Mouse (Mus musculus): ENCODE measurements around the gene Pdss2. TPM values are rescaled to one million over a fixed set of nuclear protein-coding genes. Genes with fewer than 3 reads are reported as not detected.

The Pdss2 gene
- total RNA-seq, 2 experiments from 2014 or later = 20.5 to 21.6 TPM

DNA sequence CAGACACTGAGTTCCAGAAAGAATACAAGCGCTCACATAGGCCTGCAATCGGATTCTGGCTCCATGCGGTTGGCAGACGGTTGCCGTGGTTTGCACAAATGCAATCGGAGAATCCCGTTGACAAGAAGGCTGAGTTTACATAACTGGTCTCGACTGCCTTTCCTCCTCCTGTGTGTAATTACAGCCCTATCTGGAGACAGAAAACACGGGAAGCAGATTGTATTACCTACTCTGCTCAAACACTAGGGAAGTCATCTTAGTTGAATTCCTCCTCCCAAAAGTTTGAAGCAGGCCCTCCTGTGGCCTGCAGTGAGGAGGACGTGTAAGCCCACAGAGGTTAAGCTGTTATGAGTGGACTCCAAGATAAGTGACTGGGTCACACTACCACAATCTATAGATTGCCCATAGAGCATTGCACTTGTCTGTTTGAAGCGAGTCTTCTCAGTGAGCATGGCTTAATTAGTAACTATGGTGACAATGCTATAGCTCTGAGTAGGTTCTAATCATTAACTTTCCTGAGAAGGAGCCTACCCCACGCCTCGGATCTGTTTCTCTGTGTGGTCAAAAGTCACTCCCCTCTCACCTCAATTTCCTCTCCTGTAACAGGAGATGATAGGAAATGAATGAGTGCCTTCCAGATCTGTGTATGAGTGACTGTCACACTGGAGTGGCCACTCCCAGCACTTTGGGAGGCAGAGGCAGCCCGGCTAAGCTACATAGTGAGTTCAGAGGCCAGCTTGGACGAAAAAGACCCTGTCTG, 219.9 kb downstream of the Pdss2 start:
- DNase-seq = no peak

DNA sequence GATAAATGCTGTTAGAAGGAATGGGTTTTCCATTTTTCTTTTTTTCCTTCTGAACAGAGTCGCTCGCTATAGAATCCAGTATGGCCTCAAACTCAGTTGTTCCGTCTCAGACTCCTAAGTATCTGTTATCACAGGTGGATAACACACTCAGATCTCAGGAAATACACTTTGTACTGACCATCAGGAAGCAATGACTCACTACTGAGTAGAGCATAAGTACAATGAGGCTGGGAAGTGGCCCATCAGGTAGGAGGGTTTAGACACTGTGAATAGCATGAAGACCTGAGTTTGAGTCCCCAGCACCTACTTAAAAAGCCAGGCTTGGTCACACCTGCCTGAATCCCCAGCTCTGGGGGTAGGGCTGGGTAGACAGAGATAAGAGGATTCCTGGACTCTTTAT, 227.4 kb downstream of the Pdss2 start:
- no peak for DNase-seq

DNA sequence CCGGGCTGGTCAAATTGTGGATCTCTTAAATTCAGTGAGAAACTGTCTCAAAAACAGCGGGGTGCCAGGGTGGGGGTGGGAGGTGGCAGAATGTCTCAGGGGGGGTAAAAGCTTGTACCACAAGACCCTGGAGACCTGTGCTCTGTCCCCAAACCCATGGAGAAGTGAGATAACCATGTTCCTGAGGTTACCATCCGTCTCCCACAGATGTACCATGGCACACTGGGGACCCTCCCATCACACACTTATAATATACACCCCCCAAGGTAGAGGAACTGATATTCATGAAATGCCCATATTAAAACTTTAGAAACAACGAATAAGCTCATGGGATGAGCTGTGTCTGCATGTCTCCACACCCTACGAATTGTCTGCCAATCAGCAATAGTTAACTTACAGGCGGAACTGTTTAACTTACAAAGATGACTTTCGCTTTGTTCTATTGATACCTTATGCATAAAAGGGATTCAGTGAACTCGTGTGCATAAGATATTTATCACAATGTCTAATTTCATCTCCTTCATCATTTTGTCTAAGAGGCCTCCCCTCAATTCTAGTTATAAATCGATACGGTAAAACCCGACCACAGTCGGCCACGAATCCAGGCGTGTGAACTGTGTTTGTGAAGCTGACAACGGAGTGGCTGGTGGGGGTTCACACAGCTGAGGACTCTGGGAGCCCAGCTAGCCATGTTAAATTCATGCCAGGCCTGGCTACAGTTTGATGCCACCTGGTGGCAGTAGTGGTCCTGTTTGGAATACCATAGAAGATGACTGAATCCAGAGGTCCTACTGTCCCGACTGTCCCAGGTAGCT, 230.8 kb downstream of the Pdss2 start:
- peak; percentile 88 for DNase-seq

DNA sequence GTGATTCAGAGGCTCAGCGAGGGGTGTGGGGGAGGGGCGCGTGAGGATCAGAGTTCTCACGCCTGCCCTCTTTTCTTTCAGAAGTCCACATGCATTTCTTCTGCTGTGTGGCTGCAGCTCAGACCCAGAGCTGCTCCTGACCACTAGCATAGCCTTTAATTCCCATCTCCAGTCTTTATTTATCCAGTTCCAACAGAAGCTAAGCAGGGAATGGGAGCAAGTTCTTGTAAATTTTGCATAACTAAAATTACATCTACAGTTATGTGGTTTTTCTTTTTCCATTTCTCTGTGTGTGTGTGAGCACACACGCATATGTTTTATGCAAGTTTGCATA, 231.3 kb downstream of the Pdss2 start:
- DNase-seq = no peak

DNA sequence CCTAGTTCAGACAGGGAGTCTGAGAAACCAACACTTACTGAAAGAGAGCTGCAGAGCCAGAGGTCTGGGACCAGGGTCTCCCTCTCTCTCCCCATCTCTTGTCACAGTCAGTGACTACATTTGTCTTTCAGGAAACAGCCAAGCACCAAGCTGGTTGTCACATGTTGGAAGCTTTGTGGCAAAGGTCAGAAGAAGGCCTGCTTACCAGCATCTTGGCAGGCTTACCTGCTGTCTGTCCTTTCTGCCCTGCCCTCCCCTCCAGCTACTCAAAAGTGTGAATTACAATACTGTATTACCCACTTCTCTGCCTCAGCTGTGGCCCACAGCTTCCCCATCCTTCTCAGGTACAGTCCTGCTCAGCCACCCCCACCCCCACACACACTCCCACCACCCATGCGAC, 232.9 kb downstream of the Pdss2 start:
- DNase-seq = no peak

DNA sequence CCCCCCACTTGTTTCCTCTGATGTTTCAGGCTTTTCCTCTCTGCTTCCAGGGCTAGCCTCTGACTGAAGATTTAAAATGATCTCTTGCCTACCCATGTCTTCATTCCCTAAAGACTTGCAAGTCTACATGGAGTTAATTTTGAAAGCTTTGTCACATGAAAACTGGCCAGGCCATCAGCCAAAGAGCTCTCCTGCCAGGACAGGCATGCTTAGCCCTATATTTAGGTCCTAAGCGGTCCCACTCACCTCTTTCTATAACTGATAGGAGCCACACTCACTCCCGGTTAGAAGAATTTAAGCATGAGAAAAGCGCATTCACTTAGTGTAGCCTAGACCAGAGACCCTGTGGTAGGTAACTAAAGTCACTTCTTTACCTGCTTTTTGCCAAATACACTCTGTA, 233.4 kb downstream of the Pdss2 start:
- DNase-seq = peak; percentile 67

DNA sequence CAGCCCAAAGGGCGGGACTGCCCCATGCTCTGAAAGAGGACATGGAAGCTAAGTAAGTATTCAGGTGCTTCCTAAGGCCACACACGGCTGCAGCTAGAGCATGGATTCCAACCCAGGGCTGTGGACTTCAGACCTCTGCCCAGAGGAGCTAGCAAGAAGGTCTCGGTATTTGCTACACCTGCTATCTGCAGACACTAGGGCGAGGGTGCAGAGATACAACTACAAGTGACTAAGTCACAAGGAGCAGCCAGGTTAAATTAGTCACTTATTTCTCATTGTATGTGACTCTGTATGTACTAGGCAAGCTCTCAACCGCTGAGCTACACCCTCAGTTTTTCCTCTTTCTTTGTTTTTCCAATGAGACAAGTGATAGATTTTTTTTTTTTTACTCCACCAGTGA, 241.5 kb downstream of the Pdss2 start:
- DNase-seq = no peak

DNA sequence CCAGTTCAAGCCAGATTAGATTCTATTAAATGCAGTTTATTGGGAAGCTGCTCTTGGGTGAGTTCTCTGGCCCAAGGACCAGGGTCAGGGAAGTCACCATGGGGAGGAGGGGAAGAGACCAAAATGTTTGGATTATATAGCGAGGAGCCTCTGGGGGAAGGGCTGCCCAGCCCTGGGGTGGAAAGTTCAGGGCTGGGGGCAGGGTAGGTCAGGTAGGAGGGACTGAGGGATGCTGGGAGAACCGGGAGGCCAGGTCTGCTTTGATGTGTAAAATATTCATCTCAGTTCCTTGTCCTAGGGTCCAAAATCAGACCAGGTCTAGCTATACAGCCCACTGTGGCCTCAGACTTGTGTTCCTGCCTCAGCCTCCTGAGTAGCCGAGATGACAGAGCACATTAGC, 241.9 kb downstream of the Pdss2 start:
- no peak for DNase-seq

DNA sequence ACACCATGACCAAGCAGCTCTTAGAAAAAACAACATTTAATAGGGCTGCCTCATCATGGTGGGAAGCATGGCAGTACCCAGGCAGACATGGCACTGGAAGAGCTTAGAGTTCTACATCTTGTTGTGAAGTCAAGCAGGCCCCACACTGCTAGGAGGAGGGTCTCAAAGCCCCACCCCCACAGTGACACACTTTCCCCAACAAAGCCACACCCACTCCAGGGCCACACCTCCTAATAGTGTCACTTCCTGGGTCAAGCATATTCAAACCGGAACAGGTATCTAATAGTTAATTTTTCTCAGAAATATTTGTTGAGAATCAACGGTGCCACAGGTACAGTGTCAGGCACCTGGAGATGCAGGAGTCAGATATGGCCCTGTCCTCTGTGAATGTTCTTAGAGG, 244.9 kb downstream of the Pdss2 start:
- no peak for DNase-seq

DNA sequence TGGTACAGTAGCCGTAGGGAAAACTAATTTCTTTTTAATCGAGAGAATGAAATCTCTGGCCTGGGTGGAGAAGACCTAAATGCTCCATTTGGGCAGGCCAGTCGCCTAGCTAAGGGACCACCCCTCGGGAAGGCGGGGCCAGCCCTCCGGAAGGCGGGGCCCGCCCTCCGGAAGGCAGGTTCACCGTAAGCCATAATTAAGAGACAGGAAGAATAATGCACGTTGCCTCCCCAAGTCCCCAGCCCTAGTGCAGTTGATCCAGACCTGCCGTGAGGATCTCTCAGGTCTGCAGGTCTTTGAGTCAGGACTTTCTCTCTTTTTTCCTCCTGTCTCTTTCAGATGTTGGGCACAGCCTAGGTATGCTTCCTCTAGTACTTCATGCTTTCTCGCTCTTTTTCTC, 246.4 kb downstream of the Pdss2 start:
- no peak for DNase-seq

DNA sequence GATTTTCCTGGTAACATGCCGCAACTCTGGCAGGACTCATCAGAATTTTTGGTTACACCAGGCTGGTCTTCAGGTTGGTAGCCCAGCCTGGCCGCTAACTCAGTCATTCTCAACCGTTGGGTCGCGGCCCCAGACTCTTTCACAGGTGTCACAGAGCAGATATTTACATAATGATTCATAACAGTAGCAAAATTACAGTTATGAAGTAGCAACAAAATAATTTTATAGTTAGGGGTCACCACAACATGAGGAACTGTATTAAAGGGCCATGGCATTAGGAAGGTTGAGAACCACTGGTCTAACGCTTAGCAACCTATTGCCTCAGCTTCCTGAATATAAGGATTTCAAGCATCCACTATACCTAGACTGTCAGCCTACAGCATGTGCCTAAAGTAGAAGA, 247.0 kb downstream of the Pdss2 start:
- no peak for DNase-seq

DNA sequence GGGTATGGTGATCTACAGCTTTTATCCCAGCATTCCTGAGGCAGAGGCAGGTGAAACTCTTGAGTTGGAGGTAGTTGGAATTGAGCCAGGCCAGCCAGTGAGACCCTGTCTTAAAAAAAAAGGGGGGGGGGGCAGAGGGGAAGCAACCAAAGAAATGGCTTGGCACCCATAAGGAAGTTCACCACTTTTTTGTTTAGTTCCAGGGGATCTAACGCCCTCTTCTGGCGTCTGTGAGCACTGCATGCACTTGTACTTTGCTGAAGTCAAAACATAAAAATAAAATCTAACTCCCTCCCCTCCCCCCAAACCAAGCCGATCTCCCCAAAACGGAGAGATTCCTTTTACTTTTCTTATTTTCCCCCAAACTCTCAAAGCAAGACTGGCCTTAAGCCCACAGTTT, 254.1 kb downstream of the Pdss2 start:
- DNase-seq = peak; percentile 57

DNA sequence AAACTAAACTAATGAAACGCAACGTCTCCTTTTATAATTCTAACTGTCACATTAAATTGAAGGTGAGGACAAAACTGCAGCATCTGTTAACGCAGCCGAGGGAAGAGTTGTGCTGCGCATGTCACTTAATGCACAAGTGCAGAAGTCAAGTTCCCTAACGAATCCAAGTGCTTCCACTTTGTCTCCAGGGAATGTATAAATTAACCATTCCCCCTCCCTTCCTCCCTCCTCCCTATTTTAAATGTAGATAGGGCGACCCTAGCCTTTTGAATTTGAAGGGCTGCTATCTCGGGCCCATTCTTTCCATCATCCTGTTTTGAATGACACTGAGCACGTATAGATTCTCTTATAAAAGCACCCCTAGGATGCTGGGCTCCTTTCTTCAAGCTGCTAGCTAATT, 256.2 kb downstream of the Pdss2 start:
- DNase-seq = no peak

DNA sequence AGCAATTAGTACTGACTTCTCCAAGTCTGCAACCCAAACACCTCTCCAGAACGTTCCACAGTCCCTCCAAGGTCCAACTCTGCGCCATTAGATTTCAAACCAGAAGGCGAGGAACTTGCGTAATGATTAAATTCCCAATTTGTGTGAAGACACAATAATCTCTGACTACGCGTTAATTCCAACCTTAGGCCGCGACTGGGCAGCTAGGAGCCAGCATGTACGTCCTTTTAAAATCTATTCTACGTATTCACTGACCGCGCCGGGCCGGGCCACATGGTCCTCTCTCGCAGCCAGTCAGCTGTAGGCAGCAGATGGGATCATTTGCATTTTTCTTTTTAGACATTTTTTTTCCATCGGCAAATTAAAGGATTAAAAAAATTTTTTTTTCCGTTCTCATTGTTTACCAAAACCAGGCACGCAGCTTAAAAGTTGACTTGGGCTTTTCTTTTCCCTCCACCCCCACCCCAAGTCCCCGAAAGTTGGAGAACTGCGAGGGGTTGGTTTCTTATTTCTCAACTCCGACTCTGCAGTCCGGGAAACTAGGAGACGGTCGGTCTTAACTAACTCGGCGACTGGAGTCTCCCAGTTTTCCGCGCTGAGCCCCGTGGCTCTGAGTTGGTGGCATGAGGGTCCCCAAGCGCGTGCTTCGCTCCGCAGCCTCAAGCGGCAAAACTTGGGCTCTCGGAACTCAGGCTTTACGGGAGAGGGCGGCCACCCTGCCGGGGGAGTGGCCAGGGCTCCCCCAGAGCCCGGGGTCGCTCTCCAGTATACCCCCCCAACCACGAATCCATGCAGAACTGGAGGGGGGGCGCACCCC, 256.8 kb downstream of the Pdss2 start:
- peak; percentile 74 for DNase-seq

DNA sequence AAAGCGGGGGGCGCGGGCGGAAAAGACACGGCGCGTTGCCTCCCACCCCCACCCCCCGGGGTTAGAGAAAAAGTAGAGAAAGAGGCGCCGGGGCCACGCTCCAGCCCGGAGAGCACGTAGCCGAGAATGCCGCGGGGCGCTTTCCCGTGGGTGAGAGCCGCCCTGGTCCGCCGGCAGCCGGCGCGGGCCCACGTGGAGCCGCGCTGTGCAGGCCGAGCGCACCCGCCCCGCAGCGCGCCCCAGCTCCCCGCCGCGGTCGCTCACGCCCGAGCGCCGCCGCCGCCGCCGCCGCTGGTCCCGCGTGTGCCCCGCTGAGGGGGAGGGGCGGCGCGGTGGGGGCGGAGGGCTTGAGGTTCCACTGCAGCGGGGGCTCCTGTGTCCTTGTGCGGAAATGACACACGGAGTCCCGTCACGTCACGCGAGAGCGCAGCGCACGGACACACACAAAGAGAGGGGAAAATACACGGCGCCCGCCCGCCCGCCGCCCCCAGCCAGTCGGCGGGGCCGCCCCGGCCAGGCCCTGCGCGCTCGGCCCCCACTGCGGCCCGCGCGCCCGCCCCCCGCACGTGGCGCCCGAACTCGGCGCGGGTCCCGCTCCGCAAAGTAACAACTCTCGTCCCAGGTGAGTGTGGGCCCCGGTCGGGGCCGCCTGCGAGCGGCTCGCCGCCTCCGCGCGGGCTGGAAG, 257.6 kb downstream of the Pdss2 start, which contains the start of gene Bend3:
Bend3 (plus strand) TSS at position 81 of the 685 bp plus-strand sequence.
- DNase-seq = peak; percentile 74

DNA sequence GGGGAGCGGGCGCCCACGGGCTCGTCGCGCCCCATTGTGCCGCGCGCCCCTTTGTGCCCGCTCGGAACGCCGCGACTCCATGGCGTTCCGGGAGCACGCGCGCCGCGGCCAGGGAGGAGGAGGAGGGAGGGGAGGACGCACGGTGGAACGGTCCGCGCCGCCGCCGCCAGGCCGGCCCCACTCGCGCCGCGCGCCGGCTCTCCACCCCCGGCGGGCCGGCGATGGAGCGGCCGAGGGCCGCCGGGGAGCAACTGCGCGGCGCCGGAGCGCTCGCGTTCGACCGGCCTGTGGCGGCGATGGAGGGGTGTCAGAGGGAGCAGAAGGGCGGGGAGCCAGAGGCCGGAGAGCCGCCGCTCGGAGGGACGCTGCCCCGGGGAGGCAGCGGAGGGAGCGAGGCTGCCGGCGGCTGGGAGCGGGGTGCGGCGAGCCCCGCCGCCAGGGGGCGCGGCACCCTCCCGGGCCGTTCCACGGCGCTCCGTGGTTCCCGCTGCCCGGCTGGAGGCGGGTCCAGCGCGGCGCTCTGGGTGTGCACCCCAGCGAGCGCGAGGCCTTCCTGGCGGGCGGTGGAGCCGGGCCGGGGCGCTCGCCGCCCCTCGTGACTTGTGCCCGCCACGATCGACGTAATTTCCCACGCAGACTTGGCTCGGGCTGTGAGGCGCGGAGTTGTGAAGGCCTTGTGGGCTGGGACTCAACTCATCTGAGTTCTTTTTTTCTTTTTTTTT, 258.3 kb downstream of the Pdss2 start:
- DNase-seq = peak; percentile 91

DNA sequence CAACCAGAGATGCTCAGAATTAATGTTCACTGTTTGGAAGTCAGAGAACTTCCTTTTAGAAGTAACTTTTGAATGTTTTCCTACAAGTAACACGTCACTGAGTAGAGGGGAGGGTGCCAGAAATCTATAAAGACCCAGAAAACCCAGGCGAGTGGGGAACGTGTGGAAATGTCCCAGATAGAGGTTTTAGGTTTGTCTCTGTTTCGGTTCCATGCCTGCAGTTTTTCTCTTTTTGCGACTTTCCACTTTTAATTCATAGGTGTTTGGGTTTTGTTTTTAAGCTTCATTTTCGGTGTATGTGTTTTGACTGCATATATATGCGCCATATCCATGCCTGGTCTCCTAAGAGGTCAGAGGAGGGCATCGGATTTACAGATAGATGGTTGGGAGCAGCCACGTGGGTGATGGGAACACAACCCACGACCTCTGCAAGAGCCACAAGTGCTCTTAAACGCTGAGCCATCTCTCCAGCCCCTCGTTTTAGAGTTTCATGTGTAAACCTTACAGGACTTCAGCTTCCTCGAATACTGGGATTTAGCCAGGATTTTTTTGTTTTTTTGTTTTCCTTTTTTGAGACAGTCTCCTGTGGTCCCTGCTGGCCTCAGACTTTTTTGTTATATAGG, 259.1 kb downstream of the Pdss2 start:
- no peak for DNase-seq

DNA sequence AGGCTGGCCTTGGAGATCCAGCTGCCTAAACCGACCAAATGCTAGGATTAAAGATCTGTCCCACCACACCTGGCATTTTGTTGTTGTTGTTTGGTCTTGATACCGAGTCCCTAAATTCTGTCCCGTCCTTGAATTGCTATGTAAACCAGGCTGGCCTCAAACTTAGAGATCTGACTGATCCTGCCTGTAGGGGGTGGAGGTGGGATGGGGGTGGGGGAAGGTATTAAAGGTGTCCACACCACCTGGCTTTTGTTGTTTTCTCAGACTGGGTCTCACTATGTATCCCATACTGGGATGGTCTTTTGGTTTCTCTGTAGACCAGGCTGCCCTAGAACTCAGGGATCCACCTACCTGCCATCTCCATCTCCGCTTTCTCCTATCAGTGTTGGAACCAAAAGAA, 259.9 kb downstream of the Pdss2 start:
- no peak for DNase-seq

DNA sequence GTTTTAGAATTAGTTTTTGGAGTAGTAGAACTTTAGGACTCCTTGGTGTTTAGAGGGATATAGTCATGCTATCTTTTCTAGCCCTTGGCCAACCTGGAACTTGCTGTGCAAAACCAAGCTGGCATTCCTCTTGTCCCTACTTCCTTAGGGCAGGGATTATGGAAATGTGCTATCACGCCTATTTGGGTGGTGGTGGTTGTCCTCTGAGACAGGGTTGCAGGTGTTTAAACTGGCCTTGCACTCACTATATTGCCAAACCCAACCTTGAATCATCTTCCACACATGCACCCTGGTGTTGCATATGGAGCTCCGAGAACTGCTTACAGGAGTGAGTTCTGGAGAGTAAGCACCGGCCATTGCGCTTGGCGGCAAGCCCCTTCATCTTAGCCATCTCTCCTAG, 260.7 kb downstream of the Pdss2 start:
- no peak for DNase-seq

DNA sequence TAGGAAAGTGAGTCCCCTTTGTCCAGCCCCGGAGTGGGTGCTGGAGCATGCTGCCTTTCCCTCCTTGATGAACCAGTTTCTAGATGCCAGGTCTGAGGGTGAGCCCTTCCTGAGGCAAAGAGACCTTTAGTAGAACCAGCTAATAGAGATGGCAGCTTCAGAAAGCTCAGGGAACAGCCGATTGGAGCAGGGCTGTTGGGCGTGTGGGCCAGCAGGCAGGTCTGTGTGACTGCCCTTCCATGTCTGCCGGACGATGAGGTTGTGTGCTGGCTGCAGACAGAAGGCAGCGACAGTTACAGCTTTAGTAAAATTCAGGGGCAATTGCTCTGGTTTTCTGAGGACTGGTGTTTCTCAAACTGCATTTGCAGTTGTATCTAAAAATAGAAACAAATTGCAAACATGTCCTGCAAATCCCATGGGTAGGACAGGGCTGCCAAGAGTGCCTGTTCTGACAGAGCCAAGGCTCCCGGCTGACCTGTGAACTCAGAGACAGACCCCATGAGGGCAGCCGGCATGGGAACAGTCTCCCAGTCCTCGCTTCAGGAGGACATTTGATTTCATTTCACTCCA, 262.2 kb downstream of the Pdss2 start:
- peak; percentile 73 for DNase-seq

DNA sequence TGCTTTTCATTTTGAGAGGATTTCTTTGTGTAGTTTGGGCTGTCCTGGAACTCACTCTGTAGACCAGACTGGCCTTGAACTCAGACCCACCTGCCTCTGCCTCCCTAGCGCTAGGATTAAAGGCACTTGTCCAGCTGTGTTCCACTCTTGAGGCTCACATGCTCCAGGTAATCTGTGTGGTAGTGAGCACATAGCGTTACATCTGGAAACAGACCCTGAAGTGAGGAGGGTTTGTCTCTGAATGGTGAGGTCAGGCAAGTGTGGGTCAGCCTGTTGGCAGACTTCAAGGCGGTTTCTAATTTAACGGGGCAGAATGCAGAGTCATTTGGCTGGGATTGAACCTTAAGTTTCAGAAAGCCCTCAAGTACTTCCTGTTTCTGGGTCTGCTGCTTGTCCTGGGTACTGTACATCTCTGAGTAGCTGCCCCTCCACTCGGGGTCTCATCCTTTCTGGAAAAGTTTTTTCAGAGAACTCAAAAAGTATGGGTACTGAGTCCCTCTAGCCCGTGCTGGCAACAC, 264.5 kb downstream of the Pdss2 start:
- no peak for DNase-seq

Measured in heart, postnatal 4 days (tissue).